Mouse (Mus musculus) hindbrain, postnatal 0 days (tissue): ENCODE data around the gene Hsd11b2. TPM values are rescaled to one million over a fixed set of nuclear protein-coding genes. Genes with fewer than 3 reads are reported as not detected.
A peak's percentile ranks its signal among the peaks of the same experiment; 100 is the strongest.

Experiments used
- ATAC-seq: fragments of 200-750 bp; cut with Nextera tagmentation; 2 replicates; pipeline ENCODE4 v1.8.0; 2017; ENCODE audit warnings: mild to moderate bottlenecking, moderate TSS enrichment, moderate library complexity
- DNase-seq: peaks from one replicate; pipeline ENCODE4 v3.0.0-alpha.2; 2015; ENCODE audit warnings: low spot score
- H3K27ac ChIP-seq: fragments of 300-500 bp; sonication (generic); 2 replicates; pipeline ENCODE4 v1.5.1; 2014; ENCODE audit warnings: mild to moderate bottlenecking
- H3K27me3 ChIP-seq: fragments of 300-500 bp; sonication (generic); 2 replicates; pipeline ENCODE4 v1.6.1; 2014; ENCODE audit warnings: low read length, mixed read lengths; ENCODE audit not compliant: insufficient read depth
- H3K36me3 ChIP-seq: fragments of 300-500 bp; sonication (generic); 2 replicates; pipeline ENCODE4 v1.6.1; 2014; ENCODE audit warnings: low read length, mixed read lengths; ENCODE audit not compliant: insufficient read depth
- H3K4me1 ChIP-seq: fragments of 300-500 bp; sonication (generic); 2 replicates; pipeline ENCODE4 v1.6.1; 2014; ENCODE audit warnings: antibody characterized with exemption, low read length, mixed read lengths; ENCODE audit not compliant: insufficient read depth
- H3K4me2 ChIP-seq: fragments of 300-500 bp; sonication (generic); 2 replicates; pipeline ENCODE4 v1.6.1; 2014; ENCODE audit warnings: low read depth, mild to moderate bottlenecking, low read length, moderate library complexity, mixed read lengths
- H3K4me3 ChIP-seq: fragments of 300-500 bp; sonication (generic); 2 replicates; pipeline ENCODE4 v1.5.1; 2014; ENCODE audit warnings: low read length
- H3K9ac ChIP-seq: fragments of 300-500 bp; sonication (generic); replicated peaks from 2 replicates; pipeline ENCODE4 v1.6.1; 2014; ENCODE audit warnings: mild to moderate bottlenecking, low read length, moderate library complexity, mixed read lengths
- H3K9me3 ChIP-seq: fragments of 300-500 bp; sonication (generic); 2 replicates; pipeline ENCODE4 v1.6.1; 2016; ENCODE audit warnings: low read length, mixed read lengths
- CTCF ChIP-seq: IDR thresholded peaks from 2 replicates; pipeline ENCODE4 v1.5.1; 2016; ENCODE audit warnings: antibody characterized with exemption, control low read depth, low read depth
- WGBS: fragments of 180-500 bp; shearing (Covaris S2); extraction: QIAGEN DNeasy Blood & Tissue Kit; methylation state at CpG from one replicate; pipeline ENCODE4 v1.1.7; 2014; 5-methylcytosine and 5-hydroxymethylcytosine counted together
- polyA plus RNA-seq: library from polyadenylated mRNA; unstranded; fragments of >200 nt; fragmentation: Nextera tagmentation; extraction: Ambion mirVana; gene quantifications from 2 replicates; pipeline ENCODE4 v1.2.1, GENCODE M21; 2015
- total RNA-seq: library from RNA; depleted of rRNA; stranded (reverse); fragments of >200 nt; gene quantifications from 2 replicates; pipeline ENCODE4 v1.2.3, GENCODE M21; 2014

Hsd11b2 gene
- total and polyA plus RNA-seq, 2 experiments from 2014 or later, result 6.3 to 9.9 TPM

DNA sequence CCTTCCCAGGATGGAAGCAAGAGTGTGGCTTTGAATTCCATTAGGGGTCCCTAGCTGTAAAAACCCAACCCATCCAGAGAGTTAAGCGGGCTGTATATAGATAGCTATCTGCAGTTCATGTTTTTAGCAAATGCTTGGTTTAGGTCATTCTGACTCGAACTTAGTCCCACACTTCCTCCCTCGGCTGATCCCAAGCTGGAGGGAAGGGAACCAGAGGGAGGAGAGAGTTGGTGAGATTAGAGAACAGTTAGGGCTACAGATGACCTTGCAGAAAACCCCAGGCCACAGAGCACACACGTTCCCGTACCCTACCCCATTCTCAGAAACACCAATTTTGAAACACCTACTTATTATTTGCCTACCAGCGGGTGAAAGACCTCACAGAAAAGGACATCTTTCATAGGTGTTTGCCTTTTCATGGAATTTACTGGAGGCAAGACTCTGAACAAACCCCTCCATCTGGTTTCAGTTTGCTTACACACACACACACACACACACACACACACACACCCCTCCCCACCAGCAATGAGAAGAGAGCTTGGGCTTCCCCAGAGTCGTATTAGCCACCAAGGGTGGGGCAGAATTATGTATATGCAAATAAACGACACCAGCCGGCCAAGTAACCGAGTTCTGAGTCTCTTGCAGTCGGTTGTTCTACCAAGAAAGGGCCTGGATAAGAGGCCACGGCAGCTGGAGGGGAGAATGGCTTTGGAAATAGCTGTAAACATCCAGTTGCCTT, 8.4 kb upstream of the Hsd11b2 start:
- Histone ChIP-seq H3K27me3 (no peaks in the 10 kb centered on the region), H3K36me3 (no peaks in the 10 kb centered on the region), H3K4me3 (no peak overlapping the region), H3K9ac (no peak overlapping the region), H3K4me1 (no peaks in the 10 kb centered on the region), H3K9me3 (no peaks in the 10 kb centered on the region), H3K27ac (no peak overlapping the region), H3K4me2 (no peak overlapping the region)
- ATAC-seq, result no peak
- 56% methylated on average over 12 of the region's 12 CpGs for WGBS
- TF ChIP-seq CTCF, result no peak
- no peak for DNase-seq

DNA sequence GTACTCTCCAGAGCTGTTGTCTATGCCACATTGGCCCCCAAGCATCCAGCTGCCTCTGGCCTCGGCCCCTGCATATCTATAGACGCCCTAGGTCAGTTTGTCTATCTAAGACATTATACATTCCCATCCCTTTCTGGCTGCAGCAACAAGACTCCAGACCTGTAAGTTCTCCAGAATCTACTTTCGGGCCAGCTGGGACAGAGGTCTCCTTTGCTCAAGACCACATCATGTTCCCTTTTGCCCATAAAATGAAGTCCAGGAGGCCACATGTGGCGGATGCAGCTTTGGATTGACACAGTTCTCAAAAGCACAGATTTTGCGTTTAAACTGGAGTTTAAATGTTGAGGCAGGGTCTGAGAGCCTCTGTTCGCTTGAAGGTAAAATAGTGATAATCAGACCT, 4.4 kb upstream of the Hsd11b2 start:
- no peak overlapping the region for H3K4me3 ChIP-seq
- H3K4me1 ChIP-seq, result no peaks in the 10 kb centered on the region; the same call in 1 of the 2 replicates
- no peak for ATAC-seq
- no peak for DNase-seq
- no peak overlapping the region for H3K9ac ChIP-seq
- H3K36me3 ChIP-seq, result no peaks in the 10 kb centered on the region
- no peak overlapping the region for H3K4me2 ChIP-seq
- no peak overlapping the region for H3K27ac ChIP-seq
- no peaks in the 10 kb centered on the region for H3K9me3 ChIP-seq
- no peaks in the 10 kb centered on the region for H3K27me3 ChIP-seq
- WGBS, result 93% methylated on average over 6 of the region's 6 CpGs
- no peak for TF ChIP-seq CTCF

DNA sequence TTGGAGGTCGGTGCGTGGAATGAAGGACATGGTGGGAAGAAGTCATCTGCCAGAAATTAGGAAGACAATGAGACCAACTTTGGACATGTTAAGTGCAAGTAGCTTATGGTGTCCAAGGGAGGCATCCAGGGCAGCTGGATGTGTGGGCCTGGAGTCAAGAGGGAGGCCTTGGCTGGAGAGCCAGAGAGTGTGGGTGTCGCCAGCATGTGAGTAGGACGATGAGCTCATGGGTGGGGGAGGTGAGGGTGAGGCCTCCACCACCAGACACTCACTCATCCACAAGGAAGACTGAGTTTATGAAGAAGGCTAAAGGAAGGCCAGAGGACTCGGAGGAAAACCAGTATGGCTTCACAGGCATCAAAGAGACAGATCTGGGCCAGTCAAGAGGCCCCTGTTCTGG, 3.9 kb upstream of the Hsd11b2 start:
- ATAC-seq, result no peak
- WGBS, result 76% methylated on average over 5 of the region's 5 CpGs
- TF ChIP-seq CTCF, result no peak
- Histone ChIP-seq H3K4me3 (no peak overlapping the region), H3K4me2 (no peak overlapping the region), H3K27me3 (no peaks in the 10 kb centered on the region), H3K36me3 (no peaks in the 10 kb centered on the region), H3K9me3 (no peaks in the 10 kb centered on the region), H3K4me1 (no peaks in the 10 kb centered on the region; the same call in 1 of the 2 replicates), H3K27ac (no peak overlapping the region), H3K9ac (no peak overlapping the region)
- DNase-seq, result no peak

DNA sequence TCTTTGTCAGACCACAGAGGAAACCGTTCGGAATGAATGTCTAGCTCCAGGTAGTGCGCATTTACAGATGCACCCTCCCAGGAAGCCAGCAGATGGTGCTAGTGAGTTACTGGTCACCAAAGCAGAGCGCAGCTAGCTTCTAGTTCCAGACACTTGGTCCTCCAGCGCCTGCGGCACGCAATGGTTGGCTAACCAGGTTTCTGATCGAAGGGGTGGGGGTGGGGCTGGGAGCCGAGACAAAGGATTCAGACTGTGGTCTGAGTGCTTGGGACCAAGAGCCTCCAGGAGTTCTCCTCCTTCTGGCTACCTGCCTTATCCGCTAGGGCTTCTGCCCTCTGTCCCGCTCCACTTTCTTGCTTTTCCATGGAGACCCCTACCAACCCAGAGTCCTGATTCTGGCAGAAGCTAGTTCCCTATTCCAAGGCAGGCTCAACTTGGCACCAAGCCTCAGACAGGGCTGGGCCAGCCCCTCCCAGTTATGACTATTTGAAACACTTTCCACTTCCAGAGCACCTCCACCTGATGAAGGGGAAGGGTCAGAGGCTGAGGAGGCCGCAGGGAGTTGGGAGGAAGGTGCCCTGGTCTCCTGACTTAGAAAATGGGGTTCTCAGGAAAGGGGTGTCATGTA, 2.4 kb upstream of the Hsd11b2 start:
- Histone ChIP-seq H3K27ac (no peak overlapping the region), H3K4me2 (peak overlapping the region; percentile 44), H3K36me3 (no peaks in the 10 kb centered on the region; the same call in 1 of the 2 replicates), H3K4me3 (no peak overlapping the region), H3K9me3 (no peaks in the 10 kb centered on the region), H3K27me3 (no peaks in the 10 kb centered on the region), H3K9ac (0 out of 2 replicates have a peak overlapping the region, but pooled peaks have one; percentile 9), H3K4me1 (no peaks in the 10 kb centered on the region; the same call in 1 of the 2 replicates)
- 11% methylated on average over 12 of the region's 12 CpGs for WGBS
- ATAC-seq (peak; percentile 82), DNase-seq (peak; percentile 91)
- TF ChIP-seq CTCF, result peak; percentile 94

DNA sequence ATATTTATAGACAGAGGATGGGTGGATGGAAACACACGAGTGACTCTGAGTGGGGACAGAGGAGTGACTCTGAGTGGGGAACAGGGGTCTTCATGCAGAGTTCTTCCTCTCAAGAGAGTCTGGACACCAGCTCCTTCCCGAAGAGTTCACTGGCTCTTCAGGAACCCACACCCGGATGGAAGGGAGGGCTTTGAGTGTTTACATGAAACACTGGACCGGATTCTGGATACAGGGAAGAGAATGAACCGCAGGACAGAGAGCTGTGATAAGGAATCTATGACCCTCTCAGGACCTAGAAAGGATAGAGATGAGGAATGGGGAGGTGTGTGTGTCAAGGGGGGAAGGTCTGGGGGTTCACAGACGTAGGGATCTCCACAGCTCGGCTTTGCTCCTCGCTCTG, 1.2 kb upstream of the Hsd11b2 start:
- WGBS, result 44% methylated on average over 8 of the region's 8 CpGs
- Histone ChIP-seq H3K27me3 (no peaks in the 10 kb centered on the region), H3K4me3 (no peak overlapping the region), H3K36me3 (peaks cover 3% of the 10 kb centered on the region; the same call in 1 of the 2 replicates), H3K4me2 (no peak overlapping the region), H3K4me1 (no peaks in the 10 kb centered on the region; the same call in 1 of the 2 replicates), H3K9ac (no peak overlapping the region), H3K27ac (no peak overlapping the region), H3K9me3 (no peaks in the 10 kb centered on the region)
- TF ChIP-seq CTCF, result no peak
- ATAC-seq, result no peak
- no peak for DNase-seq

DNA sequence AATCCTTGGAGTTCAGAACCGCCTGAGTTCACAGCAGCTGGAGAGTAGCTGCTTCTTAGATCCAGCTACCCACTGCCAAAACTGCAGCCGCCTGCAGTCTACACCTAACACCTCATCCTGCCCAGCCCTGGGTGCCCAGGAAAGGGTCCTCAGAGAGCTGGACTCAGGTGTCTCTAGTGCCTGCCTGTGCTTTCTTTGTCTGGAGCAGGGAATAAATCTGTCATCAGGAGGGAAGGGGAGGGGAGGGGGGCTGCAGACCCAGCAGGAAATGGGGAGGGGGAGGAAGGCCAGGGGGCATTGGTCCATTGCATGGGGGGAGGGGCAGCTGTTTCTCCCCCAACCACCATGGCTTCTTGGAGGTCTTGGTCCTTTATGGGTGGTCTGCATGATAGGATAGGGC, 1.0 kb downstream of the Hsd11b2 start:
- peaks cover 9% of the 10 kb centered on the region; the same call in 1 of the 2 replicates for H3K36me3 ChIP-seq
- no peak overlapping the region for H3K27ac ChIP-seq
- peak overlapping the region; percentile 49; the same call in 1 of the 2 replicates for H3K4me3 ChIP-seq
- H3K4me1 ChIP-seq, result no peaks in the 10 kb centered on the region; the same call in 1 of the 2 replicates
- no peaks in the 10 kb centered on the region for H3K27me3 ChIP-seq
- H3K9me3 ChIP-seq, result no peaks in the 10 kb centered on the region
- ATAC-seq (no peak), DNase-seq (no peak)
- peak overlapping the region; percentile 91 for H3K4me2 ChIP-seq
- 12% methylated on average over 2 of the region's 2 CpGs for WGBS
- H3K9ac ChIP-seq, result no peak overlapping the region
- no peak for TF ChIP-seq CTCF

DNA sequence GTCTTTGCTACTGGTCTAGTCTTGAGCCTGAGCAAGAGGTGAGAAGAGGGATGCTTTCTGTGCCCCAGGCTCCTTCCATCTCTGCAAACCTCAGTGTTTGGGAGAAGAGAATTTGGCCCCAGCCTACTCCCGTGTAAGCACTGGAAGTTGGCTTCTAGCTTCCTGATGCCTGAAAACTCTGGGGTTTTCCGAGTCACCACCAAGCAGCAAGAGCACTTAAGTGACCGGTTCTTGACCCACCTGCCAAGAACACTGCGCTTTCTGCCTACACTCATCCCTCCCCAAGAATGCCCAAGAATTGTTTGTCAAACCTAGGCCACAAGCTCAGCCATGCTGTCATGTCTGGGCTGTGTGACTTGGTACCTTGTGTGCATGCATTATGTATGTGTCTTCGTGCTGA, 2.0 kb downstream of the Hsd11b2 start:
- Histone ChIP-seq H3K4me2 (peak overlapping the region; percentile 91; the same call in 1 of the 2 replicates), H3K9ac (no peak overlapping the region)
- WGBS, result 38% methylated on average over 5 of the region's 5 CpGs

More for the DNA sequence above, 2.0 kb downstream of the Hsd11b2 start:
- Histone ChIP-seq H3K36me3 (peaks cover 9% of the 10 kb centered on the region; the same call in 1 of the 2 replicates), H3K4me1 (no peaks in the 10 kb centered on the region; the same call in 1 of the 2 replicates), H3K27ac (no peak overlapping the region), H3K9me3 (no peaks in the 10 kb centered on the region), H3K4me3 (no peak overlapping the region), H3K27me3 (no peaks in the 10 kb centered on the region)
- DNase-seq (no peak), ATAC-seq (no peak)
- TF ChIP-seq CTCF, result no peak
